Mouse (Mus musculus): ENCODE results near the gene Psmb8.

DNA sequence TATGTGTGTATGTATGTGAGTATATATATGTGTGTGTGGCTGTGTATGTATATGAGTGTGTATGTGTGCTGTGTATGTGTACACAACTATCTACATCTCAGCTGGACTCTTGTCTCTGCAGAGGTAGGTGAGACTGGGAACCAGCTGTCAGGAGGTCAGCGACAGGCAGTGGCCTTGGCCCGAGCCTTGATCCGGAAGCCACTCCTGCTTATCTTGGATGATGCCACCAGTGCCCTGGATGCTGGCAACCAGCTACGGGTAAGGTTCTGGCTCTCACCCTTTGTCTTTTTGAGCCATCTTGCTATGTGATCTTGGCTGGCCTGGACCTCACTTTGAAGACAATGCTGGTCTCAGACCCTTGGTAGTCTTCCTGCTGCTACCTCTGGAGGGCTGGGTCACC, 2.8 kb upstream of the Psmb8 start:
- TF ChIP-seq CTCF (IDR thresholded peaks at IDR 0.05; ENCODE audit: borderline replicate concordance, insufficient read depth, low read length) = no peak
- TF ChIP-seq POLR2A (IDR thresholded peaks at IDR 0.05; ENCODE audit: low read depth, low read length) = no peak
